Mouse (Mus musculus) stomach, embryonic 14.5 days (tissue): Measurements from ENCODE around the gene 1700014D04Rik. TPM values are rescaled to one million over a fixed set of nuclear protein-coding genes. Genes with fewer than 3 reads are reported as not detected.
A peak's percentile ranks its signal among the peaks of the same experiment; 100 is the strongest.

Source experiments
- ATAC-seq: fragments of 200-750 bp; cut with Nextera tagmentation; 2 replicates; pipeline ENCODE4 v1.8.0; 2017; ENCODE audit warnings: low read depth, moderate TSS enrichment; ENCODE audit not compliant: insufficient number of reproducible peaks, insufficient read depth, low FRiP score
- H3K27ac ChIP-seq: fragments of 300-500 bp; sonication (generic); 2 replicates; pipeline ENCODE4 v1.5.1; 2014; ENCODE audit warnings: mild to moderate bottlenecking, low read length, moderate library complexity, mixed read lengths
- H3K27me3 ChIP-seq: fragments of 300-500 bp; sonication (generic); 2 replicates; pipeline ENCODE4 v1.6.1; 2014; ENCODE audit warnings: low read length, control low read depth, mixed read lengths; ENCODE audit not compliant: control insufficient read depth, insufficient read depth
- H3K36me3 ChIP-seq: fragments of 300-500 bp; sonication (generic); 2 replicates; pipeline ENCODE4 v1.6.1; 2014; ENCODE audit warnings: mild to moderate bottlenecking, control low read depth, low read length, moderate library complexity, mixed read lengths; ENCODE audit not compliant: control insufficient read depth, insufficient read depth
- H3K4me1 ChIP-seq: fragments of 300-500 bp; sonication (generic); 2 replicates; pipeline ENCODE4 v1.6.1; 2014; ENCODE audit warnings: low read length, control low read depth, mixed read lengths; ENCODE audit not compliant: control insufficient read depth, insufficient read depth
- H3K4me2 ChIP-seq: fragments of 300-500 bp; sonication (generic); replicated peaks from 2 replicates; pipeline ENCODE4 v1.6.1; 2014; ENCODE audit warnings: low read depth, low read length, control low read depth
- H3K4me3 ChIP-seq: fragments of 300-500 bp; sonication (generic); 2 replicates; pipeline ENCODE4 v1.5.1; 2014; ENCODE audit warnings: low read depth, low read length, control low read depth
- H3K9ac ChIP-seq: fragments of 300-500 bp; sonication (generic); replicated peaks from 2 replicates; pipeline ENCODE4 v1.6.1; 2014; ENCODE audit warnings: low read depth, mild to moderate bottlenecking, control low read depth, low read length, moderate library complexity, mixed read lengths
- H3K9me3 ChIP-seq: fragments of 300-500 bp; sonication (generic); 2 replicates; pipeline ENCODE4 v1.6.1; 2016; ENCODE audit warnings: low read depth, low read length, control low read depth; ENCODE audit not compliant: control insufficient read depth
- WGBS: fragments of 180-500 bp; shearing (Covaris S2); extraction: QIAGEN DNeasy Blood & Tissue Kit; methylation state at CpG from one replicate; pipeline ENCODE4 v1.1.7; 2014; 5-methylcytosine and 5-hydroxymethylcytosine counted together
- polyA plus RNA-seq: library from polyadenylated mRNA; unstranded; fragments of >200 nt; fragmentation: Nextera tagmentation; extraction: Ambion mirVana; gene quantifications from 2 replicates; pipeline ENCODE4 v1.2.1, GENCODE M21; 2014

1700014D04Rik gene
- polyA plus RNA-seq, 1 experiment from 2014 or later = not detected

DNA sequence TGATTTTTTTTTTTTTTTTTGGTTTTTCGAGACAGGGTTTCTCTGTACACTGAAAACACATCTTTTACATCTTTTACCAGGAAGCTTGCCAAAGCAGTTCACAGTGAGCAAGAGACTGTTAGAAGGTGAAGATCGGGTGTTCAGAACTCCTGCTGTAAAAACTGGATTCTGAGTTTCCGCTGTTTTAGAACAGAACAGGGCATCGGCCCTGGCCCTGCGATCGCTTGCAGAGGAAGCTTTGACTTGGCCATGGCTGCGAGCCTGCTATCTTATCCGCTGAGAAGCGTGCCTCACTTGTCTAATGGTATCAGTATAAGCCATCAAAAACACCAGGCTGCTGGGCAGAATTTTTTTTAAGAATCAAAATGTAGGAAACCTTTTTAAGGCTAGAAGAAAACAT, 24.3 kb upstream of the 1700014D04Rik start:
- no peak for ATAC-seq
- peaks cover 25% of the 10 kb centered on the region; the same call in 1 of the 2 replicates for H3K36me3 ChIP-seq
- H3K9me3 ChIP-seq = no peaks in the 10 kb centered on the region
- peaks cover 35% of the 10 kb centered on the region for H3K4me1 ChIP-seq
- peak overlapping the region; percentile 81; the same call in 1 of the 2 replicates for H3K4me3 ChIP-seq
- H3K4me2 ChIP-seq = peak overlapping the region; percentile 43
- peak overlapping the region; percentile 86 for H3K27ac ChIP-seq
- no peak overlapping the region for H3K9ac ChIP-seq
- WGBS = 56% methylated on average over 9 of the region's 9 CpGs
- H3K27me3 ChIP-seq = no peaks in the 10 kb centered on the region

GRCm38 (mm10) chr13:59770164-59770562, 23.6 kb upstream of the 1700014D04Rik start:
- Histone ChIP-seq H3K27ac (peak overlapping the region; percentile 86), H3K4me2 (peak overlapping the region; percentile 43), H3K27me3 (no peaks in the 10 kb centered on the region), H3K9me3 (no peaks in the 10 kb centered on the region), H3K9ac (peak overlapping the region; percentile 22), H3K4me3 (peak overlapping the region; percentile 81), H3K4me1 (peaks cover 38% of the 10 kb centered on the region), H3K36me3 (peaks cover 23% of the 10 kb centered on the region; the same call in 1 of the 2 replicates)
- peak; percentile 81 for ATAC-seq
- 0% methylated on average over 28 of the region's 28 CpGs for WGBS

GRCm38 (mm10) chr13:59769296-59770163, 23.0 kb upstream of the 1700014D04Rik start, which contains the start of gene Isca1:
Gene Isca1, minus strand, starts transcription at chr13:59769810.
- Histone ChIP-seq H3K4me3 (peak within 1 kb of the TSS; percentile 81), H3K36me3 (peaks cover 17% of the 10 kb centered on the region; the same call in 1 of the 2 replicates), H3K27me3 (no peaks in the 10 kb centered on the region), H3K27ac (peak within 1 kb of the TSS; percentile 86), H3K4me2 (peak within 1 kb of the TSS; percentile 70), H3K4me1 (peaks cover 38% of the 10 kb centered on the region), H3K9me3 (no peaks in the 10 kb centered on the region), H3K9ac (peak within 1 kb of the TSS; percentile 85)
- ATAC-seq = peak; percentile 97
- under 1% methylated on average over 91 of the region's 91 CpGs for WGBS

DNA sequence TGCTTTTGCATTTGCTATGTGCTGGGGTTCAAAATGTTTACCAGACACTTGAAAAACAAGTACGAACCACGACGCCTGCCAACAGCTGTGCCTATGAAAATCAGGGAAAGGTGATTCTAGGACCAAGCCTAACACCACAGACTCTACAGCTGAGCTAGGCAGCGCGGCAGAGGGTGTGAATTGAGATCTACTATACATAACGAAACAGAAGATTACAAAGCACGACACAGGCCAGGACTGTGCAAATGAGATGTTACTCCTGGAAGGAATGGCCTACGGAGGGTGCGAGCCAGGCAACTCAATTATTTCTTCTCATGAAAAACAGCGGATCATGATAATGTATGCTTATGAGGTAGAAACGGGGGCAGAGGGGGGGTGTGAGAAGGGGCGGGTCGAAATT, 22.0 kb upstream of the 1700014D04Rik start:
- Histone ChIP-seq H3K4me3 (peak overlapping the region; percentile 81), H3K9me3 (no peaks in the 10 kb centered on the region), H3K27ac (no peak overlapping the region; the same call in 1 of the 2 replicates), H3K27me3 (no peaks in the 10 kb centered on the region), H3K4me1 (peaks cover 38% of the 10 kb centered on the region), H3K4me2 (peak overlapping the region; percentile 70), H3K9ac (peak overlapping the region; percentile 85), H3K36me3 (peaks cover 13% of the 10 kb centered on the region; the same call in 1 of the 2 replicates)
- ATAC-seq = no peak
- WGBS = 25% methylated on average over 13 of the region's 13 CpGs

DNA sequence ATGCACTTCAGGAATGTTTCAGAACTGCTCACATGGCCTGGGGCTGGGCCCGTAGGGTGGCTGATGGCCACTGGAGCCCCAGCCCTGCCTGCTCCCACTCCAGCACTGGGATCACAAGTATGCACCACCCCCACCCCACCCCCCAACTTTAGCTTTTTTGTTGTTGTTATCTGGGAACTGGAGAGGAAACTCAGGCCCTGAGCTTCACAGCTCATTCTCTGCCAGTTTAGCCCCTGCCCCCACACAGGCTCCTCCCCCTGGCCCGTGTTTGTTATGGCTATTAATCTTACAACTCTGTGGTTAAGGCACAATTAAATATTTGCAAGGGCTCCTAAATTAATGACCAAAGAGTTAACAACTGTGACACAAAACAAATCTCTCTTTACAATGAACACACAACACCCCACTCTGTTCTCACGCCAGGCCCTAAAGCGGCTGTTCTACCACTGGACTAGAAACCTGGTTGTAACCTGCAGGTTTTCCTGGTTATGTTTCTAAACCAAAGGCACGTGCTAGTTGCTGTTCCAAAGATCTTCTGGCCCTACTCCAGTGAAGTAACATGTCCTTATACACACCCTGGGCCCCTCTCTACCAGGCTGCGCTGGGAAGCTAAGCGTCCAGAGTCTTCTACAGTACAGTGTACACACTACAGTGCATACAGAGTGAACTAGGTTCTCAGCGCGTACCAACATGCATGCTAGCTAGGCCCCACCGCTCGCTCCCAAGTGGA, 20.4 kb upstream of the 1700014D04Rik start:
- Histone ChIP-seq H3K36me3 (no peaks in the 10 kb centered on the region; the same call in 1 of the 2 replicates), H3K9ac (no peak overlapping the region), H3K27me3 (no peaks in the 10 kb centered on the region), H3K9me3 (no peaks in the 10 kb centered on the region), H3K4me1 (peaks cover 38% of the 10 kb centered on the region), H3K4me3 (no peak overlapping the region), H3K4me2 (peak overlapping the region; percentile 70), H3K27ac (peak overlapping the region; percentile 40; the same call in 1 of the 2 replicates)
- ATAC-seq = no peak
- WGBS = 50% methylated on average over 11 of the region's 11 CpGs

- Histone ChIP-seq H3K36me3 (peaks cover 19% of the 10 kb centered on the region), H3K27ac (no peak overlapping the region), H3K4me2 (no peak overlapping the region), H3K27me3 (no peaks in the 10 kb centered on the region), H3K4me3 (no peak overlapping the region), H3K9ac (no peak overlapping the region), H3K9me3 (no peaks in the 10 kb centered on the region), H3K4me1 (peaks cover 22% of the 10 kb centered on the region)
- WGBS = 83% methylated on average over 7 of the region's 7 CpGs
- no peak for ATAC-seq
Observed at GRCm38 (mm10) chr13:59762791-59763190, 16.2 kb upstream of the 1700014D04Rik start.

DNA sequence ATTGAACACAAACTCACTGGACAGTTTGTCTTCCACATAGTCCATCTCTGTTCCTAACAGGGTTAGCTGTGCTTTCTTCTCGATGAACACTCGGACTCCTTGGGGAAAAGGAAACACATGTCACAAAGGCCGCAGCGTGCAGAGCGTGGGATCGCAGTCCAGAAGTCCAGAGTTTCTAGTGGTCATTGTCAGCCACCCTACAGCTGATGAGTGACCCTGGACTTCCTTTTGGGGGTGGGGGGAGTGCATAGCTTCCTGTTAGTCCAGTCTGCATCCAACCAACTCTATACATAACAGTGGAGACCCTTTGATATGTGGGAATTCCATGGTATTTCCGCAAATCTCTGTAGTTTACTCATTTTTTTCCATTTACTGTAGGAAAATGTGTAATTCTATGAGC, 10.4 kb upstream of the 1700014D04Rik start:
- no peak overlapping the region for H3K9ac ChIP-seq
- WGBS = 95% methylated on average over 7 of the region's 7 CpGs
- peaks cover 23% of the 10 kb centered on the region for H3K36me3 ChIP-seq
- no peak overlapping the region for H3K4me3 ChIP-seq
- no peak for ATAC-seq
- no peaks in the 10 kb centered on the region for H3K4me1 ChIP-seq
- H3K4me2 ChIP-seq = no peak overlapping the region
- H3K27ac ChIP-seq = no peak overlapping the region
- no peaks in the 10 kb centered on the region for H3K9me3 ChIP-seq
- H3K27me3 ChIP-seq = no peaks in the 10 kb centered on the region

- Histone ChIP-seq H3K9ac (no peak overlapping the region), H3K4me3 (no peak overlapping the region), H3K36me3 (no peaks in the 10 kb centered on the region; the same call in 1 of the 2 replicates), H3K27me3 (no peaks in the 10 kb centered on the region), H3K4me2 (no peak overlapping the region), H3K27ac (no peak overlapping the region), H3K9me3 (no peaks in the 10 kb centered on the region), H3K4me1 (no peaks in the 10 kb centered on the region)
- ATAC-seq = no peak
- WGBS = 68% methylated on average over 12 of the region's 12 CpGs
Observed at GRCm38 (mm10) chr13:59750310-59750709, 3.8 kb upstream of the 1700014D04Rik start.
